Mouse (Mus musculus) G1E-ER4 (cell line): ENCODE data around the gene Rplp0. TPM values are rescaled to one million over a fixed set of nuclear protein-coding genes. Genes with fewer than 3 reads are reported as not detected.

Experiments
- GATA1 ChIP-seq: IDR thresholded peaks from one replicate; pipeline ENCODE4 v1.8.0; 2012; ENCODE audit warnings: low read length, inconsistent platforms
- polyA plus RNA-seq: library from polyadenylated mRNA; stranded (reverse); fragments of >175 nt; gene quantifications from 2 replicates; pipeline ENCODE4 v1.2.3, GENCODE M21; 2012

The Rplp0 gene
- polyA plus RNA-seq, 1 experiment: 976 TPM

- TF ChIP-seq GATA1: no peak
These were observed 35.3 kb upstream of the Rplp0 start for GRCm38 (mm10) chr5:115523971-115524370.

- TF ChIP-seq GATA1: no peak
These were observed 34.8 kb upstream of the Rplp0 start for GRCm38 (mm10) chr5:115524471-115524870.

DNA sequence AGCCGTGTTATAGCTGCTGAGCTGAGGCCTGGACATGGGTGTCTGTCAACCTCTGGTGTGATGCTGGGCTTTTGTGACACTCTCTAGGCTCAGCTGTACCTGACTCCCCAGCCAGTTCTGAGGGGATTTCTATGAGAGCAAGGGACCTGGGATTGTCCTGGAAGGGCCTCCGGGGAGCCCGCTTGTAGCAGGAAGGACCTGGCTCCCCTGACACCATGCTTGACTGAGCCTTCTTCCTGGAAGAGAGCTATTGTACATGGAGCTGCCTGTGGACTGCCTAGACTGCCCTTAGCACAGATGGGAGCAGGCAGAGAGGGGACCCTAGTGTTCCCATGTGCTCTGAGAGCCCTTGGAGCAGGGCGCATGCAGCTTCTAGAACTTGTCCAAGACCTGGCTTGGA, 33.9 kb upstream of the Rplp0 start:
- TF ChIP-seq GATA1: no peak

DNA sequence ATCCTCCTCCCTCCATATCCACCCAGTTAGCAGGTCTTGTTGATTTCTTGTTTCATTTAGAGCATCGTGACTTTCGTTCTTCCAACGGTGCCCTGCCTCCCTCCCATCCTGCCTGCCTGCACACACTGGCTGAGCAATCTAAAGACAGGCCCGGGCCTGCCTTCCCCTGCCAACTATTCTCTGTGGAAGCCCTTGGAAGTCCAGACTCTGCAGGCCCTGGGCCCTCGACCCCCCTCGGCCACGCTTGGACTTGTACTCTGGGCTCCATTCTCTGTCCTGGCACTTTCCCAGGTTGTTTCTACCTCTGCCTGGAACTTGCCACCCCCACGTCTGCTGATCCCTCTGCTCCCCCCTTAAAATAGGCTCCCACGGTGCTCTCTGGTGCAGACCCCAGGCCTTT, 33.3 kb upstream of the Rplp0 start:
- TF ChIP-seq GATA1: no peak

- no peak for TF ChIP-seq GATA1
These were observed 32.6 kb upstream of the Rplp0 start for GRCm38 (mm10) chr5:115526456-115527202.

DNA sequence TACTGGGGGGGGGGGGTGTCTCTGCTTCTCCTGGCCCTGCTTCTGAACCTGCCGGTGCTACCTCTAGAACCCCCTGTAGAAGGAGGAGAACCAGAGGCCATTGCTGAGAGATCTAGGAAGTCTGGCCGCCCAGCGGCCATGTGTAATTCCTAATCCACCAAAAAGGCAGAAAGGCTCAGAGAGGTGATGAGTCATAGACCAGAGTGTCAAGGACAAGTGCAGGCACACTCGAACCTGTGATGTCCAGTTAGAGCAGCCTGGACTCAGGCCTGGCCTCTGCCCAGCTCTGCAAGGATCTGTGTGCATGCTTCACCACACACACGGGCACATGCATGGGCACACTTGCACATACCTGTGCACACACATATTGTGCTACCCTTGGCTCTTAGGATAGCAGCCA, 31.1 kb upstream of the Rplp0 start:
- TF ChIP-seq GATA1: no peak

DNA sequence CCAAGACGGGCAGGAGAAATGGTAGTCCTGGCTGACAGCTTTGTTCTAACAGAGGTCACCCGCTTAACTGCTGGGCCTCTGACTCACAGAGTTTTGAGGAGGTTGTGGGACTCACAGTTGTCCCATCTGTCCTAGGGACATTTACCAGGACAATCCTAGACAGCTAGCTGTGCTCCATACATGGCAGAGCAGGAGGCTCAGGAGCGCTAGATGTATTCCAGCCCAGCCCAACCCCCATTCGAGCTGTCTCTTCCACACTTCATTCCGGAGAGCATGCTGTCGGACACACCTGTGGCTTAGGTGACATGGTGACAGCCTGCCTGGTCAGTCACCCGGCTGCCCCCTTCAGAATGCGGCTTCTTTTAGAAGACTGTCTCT, 29.9 kb upstream of the Rplp0 start:
- TF ChIP-seq GATA1: no peak

DNA sequence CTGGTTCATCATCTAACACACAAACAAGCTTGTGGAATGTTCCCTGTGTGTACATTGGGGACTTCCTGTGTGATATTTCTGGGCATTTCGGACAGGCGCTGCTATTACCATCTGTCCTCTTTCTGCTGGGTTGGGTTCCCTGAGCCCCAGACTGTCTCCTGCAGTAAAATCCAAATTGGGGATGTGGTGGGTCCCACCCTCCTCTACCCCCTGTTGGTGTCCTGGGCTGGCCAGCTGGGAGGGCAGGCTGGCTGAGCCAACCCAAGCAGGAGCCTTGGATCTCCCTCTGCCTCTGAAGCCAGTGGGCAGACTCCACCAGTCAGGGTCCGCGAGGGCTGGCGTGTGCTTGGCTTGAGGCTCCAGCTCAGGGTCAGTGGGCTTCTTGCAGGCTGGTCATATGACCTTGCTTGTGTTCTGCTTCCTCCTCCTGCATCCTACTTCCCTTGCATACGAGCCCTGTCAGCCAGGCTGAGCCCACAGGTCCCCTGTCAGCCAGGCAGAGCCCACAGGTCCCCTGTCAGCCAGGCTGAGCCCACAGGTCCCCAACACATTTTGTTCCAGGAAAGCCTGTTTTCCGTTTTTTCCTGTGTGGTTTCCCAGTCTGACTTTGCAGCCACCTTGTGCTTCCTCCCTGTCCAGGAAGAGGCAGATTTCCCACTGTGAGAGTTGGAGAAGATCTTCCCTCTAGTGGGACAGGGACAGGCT, 29.4 kb upstream of the Rplp0 start:
- no peak for TF ChIP-seq GATA1

GRCm38 (mm10) chr5:115530447-115530809, 28.8 kb upstream of the Rplp0 start:
- no peak for TF ChIP-seq GATA1

GRCm38 (mm10) chr5:115531671-115532270, 27.5 kb upstream of the Rplp0 start:
- no peak for TF ChIP-seq GATA1

DNA sequence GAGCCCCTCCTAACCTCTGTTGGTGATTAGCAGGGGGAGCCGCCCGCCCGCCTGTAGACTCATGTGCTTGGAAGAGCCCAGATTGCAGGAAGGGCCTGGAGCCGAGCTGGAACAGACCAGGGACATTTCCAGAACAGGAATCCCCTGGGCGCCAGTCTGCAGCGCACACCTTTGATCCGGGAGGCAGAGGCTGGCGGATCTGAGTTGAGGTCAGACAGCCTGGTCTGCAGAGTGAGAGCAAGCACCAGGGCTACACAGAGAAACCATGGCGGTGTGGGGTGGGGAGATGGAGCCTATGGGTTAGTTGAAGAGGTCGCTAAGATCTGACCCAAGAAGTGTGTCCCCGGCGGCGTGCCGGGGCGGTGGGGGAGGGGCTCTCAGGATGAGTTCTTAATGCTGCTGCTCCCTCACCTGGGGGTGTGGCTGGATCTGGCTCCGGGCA, 25.0 kb upstream of the Rplp0 start:
- TF ChIP-seq GATA1: no peak

- TF ChIP-seq GATA1: no peak
These were observed 24.4 kb upstream of the Rplp0 start for GRCm38 (mm10) chr5:115534856-115535255.

DNA sequence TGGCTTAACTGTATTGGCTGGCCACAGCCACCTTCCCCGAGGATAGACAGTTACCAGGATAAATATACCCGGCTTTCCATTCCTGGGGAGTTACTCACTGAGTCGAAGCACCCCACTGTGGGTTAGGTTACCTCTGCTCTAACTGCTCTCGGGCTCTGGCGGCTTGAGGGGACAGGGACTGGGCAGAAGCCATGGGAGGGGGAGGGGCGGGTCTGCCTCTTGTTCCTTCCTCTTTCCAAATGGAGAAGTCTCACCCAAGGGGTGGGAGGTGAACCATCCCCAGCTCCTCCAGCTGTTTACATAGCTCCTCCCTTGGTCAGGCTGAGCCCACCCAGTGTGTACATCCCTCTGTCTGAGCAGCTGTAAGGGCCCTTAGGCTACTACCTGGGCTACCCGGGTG, 23.6 kb upstream of the Rplp0 start:
- no peak for TF ChIP-seq GATA1

- TF ChIP-seq GATA1: no peak
These were observed 21.1 kb upstream of the Rplp0 start for GRCm38 (mm10) chr5:115538017-115538692.

DNA sequence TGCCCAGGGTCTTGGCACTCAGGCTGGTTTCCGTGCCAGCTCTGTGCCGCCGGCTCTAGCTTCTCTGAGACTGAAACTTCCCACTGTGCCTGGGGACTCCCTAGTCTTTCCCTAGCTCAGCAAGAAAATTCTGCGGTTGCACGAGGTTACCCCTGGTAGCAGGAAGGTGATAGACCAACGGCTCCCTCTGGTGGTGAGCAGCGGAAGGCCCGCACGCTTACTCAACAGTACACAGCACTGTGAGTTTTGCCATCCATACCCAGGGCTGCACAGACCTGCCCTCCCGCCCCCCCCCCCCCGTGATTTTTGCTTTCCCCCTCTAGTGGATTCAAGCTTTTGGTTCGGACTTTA, 20.6 kb upstream of the Rplp0 start:
- no peak for TF ChIP-seq GATA1
